Mouse (Mus musculus) forebrain, embryonic 14.5 days (tissue): ENCODE results near the gene Adcyap1r1. TPM values are rescaled to one million over a fixed set of nuclear protein-coding genes. Genes with fewer than 3 reads are reported as not detected.
A peak's percentile ranks its signal among the peaks of the same experiment; 100 is the strongest.

Experiments
- ATAC-seq: fragments of 200-750 bp; cut with Nextera tagmentation; 2 replicates; pipeline ENCODE4 v1.8.0; 2017; ENCODE audit warnings: mild to moderate bottlenecking, moderate library complexity
- DNase-seq: peaks from one replicate; pipeline ENCODE4 v3.0.0-alpha.2; 2015; ENCODE audit warnings: low spot score
- H3K27ac ChIP-seq: fragments of 300-500 bp; sonication (generic); 2 replicates; pipeline ENCODE4 v1.5.1; 2014; ENCODE audit warnings: low read depth, mild to moderate bottlenecking, control low read depth, low read length, moderate library complexity
- H3K27me3 ChIP-seq: fragments of 300-500 bp; sonication (generic); replicated peaks from 2 replicates; pipeline ENCODE4 v1.6.1; 2014; ENCODE audit warnings: low read length, control low read depth, mixed read lengths; ENCODE audit not compliant: control insufficient read depth, insufficient read depth
- H3K36me3 ChIP-seq: fragments of 300-500 bp; sonication (generic); 2 replicates; pipeline ENCODE4 v1.6.1; 2014; ENCODE audit warnings: low read length, control low read depth; ENCODE audit not compliant: control insufficient read depth, insufficient read depth
- H3K4me1 ChIP-seq: fragments of 300-500 bp; sonication (generic); 2 replicates; pipeline ENCODE4 v1.6.1; 2014; ENCODE audit warnings: antibody characterized with exemption, low read length, control low read depth; ENCODE audit not compliant: control insufficient read depth, insufficient read depth
- H3K4me2 ChIP-seq: fragments of 300-500 bp; sonication (generic); 2 replicates; pipeline ENCODE4 v1.6.1; 2014; ENCODE audit warnings: mild to moderate bottlenecking, control low read depth, low read length
- H3K4me3 ChIP-seq: fragments of 300-500 bp; sonication (generic); 2 replicates; pipeline ENCODE4 v1.5.1; 2014; ENCODE audit warnings: low read depth, low read length, control low read depth
- H3K9ac ChIP-seq: fragments of 300-500 bp; sonication (generic); 2 replicates; pipeline ENCODE4 v1.6.1; 2014; ENCODE audit warnings: mild to moderate bottlenecking, low read length, control low read depth, moderate library complexity
- H3K9me3 ChIP-seq: fragments of 300-500 bp; sonication (generic); replicated peaks from 2 replicates; pipeline ENCODE4 v1.6.1; 2016; ENCODE audit warnings: low read length, control low read depth, mixed read lengths; ENCODE audit not compliant: control insufficient read depth
- WGBS: fragments of 180-500 bp; shearing (Covaris S2); extraction: QIAGEN DNeasy Blood & Tissue Kit; methylation state at CpG from one replicate; pipeline ENCODE4 v1.1.7; 2014; 5-methylcytosine and 5-hydroxymethylcytosine counted together
- polyA plus RNA-seq: library from polyadenylated mRNA; unstranded; fragments of >200 nt; fragmentation: Nextera tagmentation; extraction: Ambion mirVana; gene quantifications from 2 replicates; pipeline ENCODE4 v1.2.1, GENCODE M21; 2014

The Adcyap1r1 gene
- polyA plus RNA-seq, 1 experiment from 2014 or later = 25.8 TPM

DNA sequence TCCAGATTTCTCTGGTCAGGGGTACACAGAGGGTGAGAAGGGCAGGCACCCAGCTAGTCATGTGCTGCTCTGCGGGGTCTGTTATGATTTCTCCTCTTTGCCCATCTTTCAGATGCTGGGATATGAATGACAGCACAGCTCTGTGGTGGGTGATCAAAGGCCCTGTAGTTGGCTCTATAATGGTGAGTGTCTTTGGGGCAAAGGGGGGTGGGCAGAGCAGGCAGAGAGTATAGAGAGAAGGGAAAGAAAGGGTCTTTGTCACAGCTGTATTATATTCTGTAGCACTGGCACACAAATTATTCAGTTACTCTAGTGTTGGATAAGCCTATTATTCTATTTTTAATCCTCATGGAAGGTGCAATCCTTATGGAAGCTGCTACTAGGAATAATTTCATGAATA, 29.2 kb downstream of the Adcyap1r1 start:
- Histone ChIP-seq H3K9me3 (no peaks in the 10 kb centered on the region), H3K4me3 (no peak overlapping the region), H3K9ac (no peak overlapping the region), H3K4me1 (peaks cover 21% of the 10 kb centered on the region), H3K36me3 (peaks cover 38% of the 10 kb centered on the region), H3K4me2 (no peak overlapping the region), H3K27me3 (no peaks in the 10 kb centered on the region), H3K27ac (no peak overlapping the region)
- 69% methylated on average over 1 of the region's 1 CpGs for WGBS
- ATAC-seq = no peak
- DNase-seq = no peak

DNA sequence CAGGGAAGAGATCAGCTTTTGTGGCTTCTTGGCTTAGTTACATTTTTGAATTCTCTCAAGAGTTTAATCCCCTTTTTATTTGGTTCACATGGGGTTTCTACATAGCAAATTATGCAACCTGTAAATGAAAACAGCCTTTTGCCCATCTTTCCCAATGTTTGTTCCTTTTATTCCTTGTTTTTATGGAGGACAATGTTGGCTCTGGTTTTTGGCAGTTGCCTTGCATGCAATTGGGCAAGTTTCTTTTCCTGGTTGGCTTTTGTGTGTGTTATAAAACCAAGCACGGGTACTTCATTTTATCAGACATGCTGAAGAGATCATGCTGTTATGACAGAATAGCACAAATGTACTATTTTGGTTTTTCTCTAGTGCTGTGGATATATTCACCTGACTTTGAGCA, 30.7 kb downstream of the Adcyap1r1 start:
- Histone ChIP-seq H3K4me2 (no peak overlapping the region), H3K27ac (no peak overlapping the region), H3K4me3 (no peak overlapping the region), H3K4me1 (peaks cover 21% of the 10 kb centered on the region), H3K27me3 (no peaks in the 10 kb centered on the region), H3K9me3 (no peaks in the 10 kb centered on the region), H3K9ac (no peak overlapping the region), H3K36me3 (peaks cover 41% of the 10 kb centered on the region)
- ATAC-seq (no peak), DNase-seq (no peak)
- WGBS = 50% methylated on average over 1 of the region's 1 CpGs

DNA sequence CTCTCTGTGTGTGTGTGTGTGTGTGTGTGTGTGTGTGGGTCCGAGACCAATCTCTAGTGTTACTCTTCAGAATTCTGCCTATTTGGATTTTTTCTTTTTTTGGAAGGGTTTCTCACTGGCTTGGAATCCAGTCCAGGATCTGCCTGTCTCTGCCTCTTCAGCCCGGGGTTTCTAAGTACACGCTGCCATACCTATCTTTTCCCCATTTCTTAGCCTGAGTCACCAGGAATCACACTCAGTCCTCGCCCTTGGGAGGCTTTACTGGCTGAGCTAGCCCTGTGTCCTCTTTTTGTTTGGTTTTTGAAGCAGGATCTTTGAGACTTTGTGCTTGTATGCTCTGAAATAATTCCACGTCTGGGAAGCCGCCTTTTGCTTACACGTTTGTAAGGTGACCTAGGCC, 31.6 kb downstream of the Adcyap1r1 start:
- WGBS = 70% methylated on average over 7 of the region's 7 CpGs
- Histone ChIP-seq H3K9ac (peak overlapping the region; percentile 26; the same call in 1 of the 2 replicates), H3K9me3 (no peaks in the 10 kb centered on the region), H3K27ac (peak overlapping the region; percentile 75), H3K4me1 (peaks cover 21% of the 10 kb centered on the region), H3K27me3 (no peaks in the 10 kb centered on the region), H3K36me3 (peaks cover 36% of the 10 kb centered on the region), H3K4me2 (no peak overlapping the region), H3K4me3 (no peak overlapping the region)
- ATAC-seq (no peak), DNase-seq (no peak)

DNA sequence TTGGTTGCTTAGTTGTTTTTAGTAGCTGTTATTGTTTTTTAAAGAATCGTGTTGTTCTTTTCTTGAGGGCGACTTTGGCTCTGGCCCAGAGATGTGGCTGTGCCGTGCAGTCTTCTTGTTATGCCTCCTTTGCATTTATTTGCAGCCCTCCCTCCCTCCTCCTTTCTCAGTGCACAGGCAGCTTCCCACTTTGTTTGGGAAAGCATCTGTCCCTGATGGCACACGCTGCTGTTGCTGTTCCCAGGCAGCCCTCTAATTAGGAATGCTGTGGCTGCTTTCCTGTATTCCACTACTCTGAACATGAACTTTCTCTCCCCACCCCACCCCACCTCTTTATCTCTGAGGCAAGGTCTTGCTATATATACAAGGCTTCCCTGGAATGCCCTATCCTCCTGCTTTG, 32.4 kb downstream of the Adcyap1r1 start:
- Histone ChIP-seq H3K4me1 (peaks cover 21% of the 10 kb centered on the region), H3K9me3 (no peaks in the 10 kb centered on the region), H3K36me3 (peaks cover 42% of the 10 kb centered on the region), H3K4me3 (no peak overlapping the region), H3K4me2 (0 out of 2 replicates have a peak overlapping the region, but pooled peaks have one; percentile 12), H3K9ac (peak overlapping the region; percentile 26; the same call in 1 of the 2 replicates), H3K27me3 (no peaks in the 10 kb centered on the region), H3K27ac (peak overlapping the region; percentile 75)
- DNase-seq (peak; percentile 91), ATAC-seq (peak; percentile 91)
- WGBS = 4% methylated on average over 4 of the region's 4 CpGs

DNA sequence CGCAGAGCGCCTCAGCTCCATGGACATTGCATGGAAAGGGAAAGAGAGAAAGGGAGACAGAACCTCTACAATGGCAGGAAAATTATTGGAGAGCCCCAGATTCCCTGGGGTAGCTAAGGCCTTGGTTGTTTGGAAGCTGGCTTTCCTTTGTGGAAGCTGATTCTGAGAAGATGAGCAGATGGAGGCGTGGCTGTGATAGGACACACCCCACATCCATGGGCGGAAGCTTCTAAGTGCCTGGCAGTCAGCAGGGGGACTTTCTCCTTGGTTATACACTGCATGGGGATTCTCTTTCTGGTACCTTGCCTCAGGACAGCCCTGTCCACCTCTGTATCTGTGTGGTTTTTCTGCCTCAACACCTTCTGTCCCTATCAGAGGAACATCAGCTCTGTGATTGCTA, 33.4 kb downstream of the Adcyap1r1 start:
- 0 out of 2 replicates have a peak overlapping the region, but pooled peaks have one; percentile 75 for H3K27ac ChIP-seq
- ATAC-seq = peak; percentile 32; the same call in 1 of the 2 replicates
- peak; percentile 50 for DNase-seq

DNA sequence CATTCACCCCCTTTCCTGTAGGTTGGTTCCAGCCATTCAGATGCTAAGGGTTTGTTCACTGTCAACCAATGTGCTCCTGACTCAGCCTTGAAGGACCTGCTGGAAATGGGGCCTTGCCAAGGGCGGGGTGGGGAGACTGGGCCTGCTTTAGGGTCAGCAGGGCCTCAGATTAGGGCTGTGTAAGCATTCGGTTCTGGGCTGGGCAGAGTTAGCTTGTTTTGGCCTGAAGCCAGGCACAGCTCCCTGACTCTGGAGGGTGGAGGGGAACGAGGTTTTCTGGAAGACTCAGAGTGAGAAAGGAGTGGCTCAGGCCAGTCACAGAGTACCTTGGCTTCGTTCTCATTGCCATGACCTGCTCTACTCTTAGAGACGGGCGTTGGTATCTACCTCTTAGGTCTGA, 35.9 kb downstream of the Adcyap1r1 start:
- Histone ChIP-seq H3K4me2 (no peak overlapping the region), H3K36me3 (peaks cover 33% of the 10 kb centered on the region), H3K27ac (no peak overlapping the region), H3K4me1 (peaks cover 21% of the 10 kb centered on the region), H3K9me3 (no peaks in the 10 kb centered on the region), H3K27me3 (no peaks in the 10 kb centered on the region), H3K9ac (no peak overlapping the region), H3K4me3 (no peak overlapping the region)
- 61% methylated on average over 6 of the region's 6 CpGs for WGBS
- DNase-seq = no peak
- no peak for ATAC-seq

More for the DNA sequence above, 33.4 kb downstream of the Adcyap1r1 start:
- Histone ChIP-seq H3K4me3 (no peak overlapping the region), H3K36me3 (peaks cover 33% of the 10 kb centered on the region), H3K9ac (no peak overlapping the region), H3K4me1 (peaks cover 21% of the 10 kb centered on the region), H3K27me3 (no peaks in the 10 kb centered on the region), H3K4me2 (no peak overlapping the region), H3K9me3 (no peaks in the 10 kb centered on the region)
- WGBS = 78% methylated on average over 4 of the region's 4 CpGs

DNA sequence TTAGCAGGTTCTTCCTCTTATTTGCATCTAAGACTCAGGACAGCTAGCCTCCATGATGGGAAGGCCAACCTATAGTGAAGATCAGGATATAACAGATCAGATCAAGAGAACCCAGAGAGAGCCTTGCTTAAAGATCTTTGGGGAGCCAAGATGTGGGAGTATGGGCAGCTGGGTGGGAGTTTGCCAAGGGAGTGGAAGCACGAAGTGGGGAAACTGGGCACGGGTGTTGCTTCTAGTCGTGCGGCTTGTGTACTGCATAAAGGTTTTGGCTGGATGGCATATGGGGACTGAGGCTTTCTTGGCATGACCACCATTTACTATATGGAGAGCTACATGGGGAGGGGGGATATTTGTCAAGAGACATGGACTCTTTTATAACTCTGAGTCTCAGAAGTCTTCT, 44.4 kb downstream of the Adcyap1r1 start:
- Histone ChIP-seq H3K4me2 (no peak overlapping the region), H3K4me1 (no peaks in the 10 kb centered on the region), H3K9me3 (no peaks in the 10 kb centered on the region), H3K27ac (no peak overlapping the region), H3K9ac (no peak overlapping the region), H3K4me3 (no peak overlapping the region), H3K36me3 (peaks cover 39% of the 10 kb centered on the region), H3K27me3 (no peaks in the 10 kb centered on the region)
- DNase-seq (no peak), ATAC-seq (no peak)
- WGBS = 94% methylated on average over 4 of the region's 4 CpGs

DNA sequence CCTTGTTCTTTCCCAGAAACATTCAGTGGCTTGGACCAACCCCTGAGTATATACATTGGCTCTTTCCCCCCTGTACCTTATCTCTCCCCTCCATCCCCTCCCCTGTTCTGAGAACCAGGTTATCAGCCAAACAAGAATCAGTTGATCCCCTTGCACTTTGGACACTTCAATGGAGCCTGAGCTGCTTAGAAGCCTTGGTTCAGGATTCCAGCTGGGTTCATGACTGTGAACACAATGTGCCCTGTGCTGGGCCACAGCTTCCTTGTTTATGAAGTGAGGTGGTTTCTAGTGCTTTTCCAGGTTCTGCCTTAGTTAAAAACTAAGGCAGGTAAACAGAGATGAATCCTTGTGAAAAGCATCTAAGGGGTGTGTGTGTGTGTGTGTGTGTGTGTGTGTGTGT, 47.0 kb downstream of the Adcyap1r1 start:
- no peak overlapping the region for H3K4me3 ChIP-seq
- no peak overlapping the region for H3K9ac ChIP-seq
- no peaks in the 10 kb centered on the region for H3K9me3 ChIP-seq
- H3K27ac ChIP-seq = no peak overlapping the region
- H3K27me3 ChIP-seq = no peaks in the 10 kb centered on the region
- peaks cover 3% of the 10 kb centered on the region; the same call in 1 of the 2 replicates for H3K4me1 ChIP-seq
- no peak overlapping the region for H3K4me2 ChIP-seq
- DNase-seq (no peak), ATAC-seq (no peak)
- peaks cover 34% of the 10 kb centered on the region for H3K36me3 ChIP-seq

DNA sequence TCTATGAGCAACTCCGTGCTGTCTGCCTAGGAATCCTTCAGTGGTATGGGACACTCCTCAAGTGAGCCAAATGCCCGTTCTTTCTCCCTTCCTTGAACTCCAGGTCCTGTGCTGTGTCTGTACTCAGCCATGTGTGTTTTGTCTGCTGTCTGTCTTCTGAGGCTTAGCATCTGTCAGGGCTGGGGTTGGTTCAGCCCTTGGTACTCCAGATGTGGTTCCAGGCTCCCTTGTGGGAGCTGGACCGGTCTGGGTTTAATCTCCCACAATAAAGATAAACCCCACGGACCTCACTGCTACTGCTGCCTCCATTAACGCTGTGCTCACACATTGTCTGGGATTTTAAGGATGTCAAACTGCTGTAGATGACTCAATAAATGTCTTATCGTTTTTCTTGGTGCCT, 49.3 kb downstream of the Adcyap1r1 start:
- DNase-seq (no peak), ATAC-seq (no peak)
- no peak overlapping the region for H3K27ac ChIP-seq
- no peak overlapping the region for H3K9ac ChIP-seq
- H3K4me1 ChIP-seq = peaks cover 3% of the 10 kb centered on the region; the same call in 1 of the 2 replicates
- no peak overlapping the region for H3K4me3 ChIP-seq
- H3K36me3 ChIP-seq = peaks cover 15% of the 10 kb centered on the region
- WGBS = 82% methylated on average over 6 of the region's 6 CpGs
- H3K27me3 ChIP-seq = no peaks in the 10 kb centered on the region
- no peak overlapping the region for H3K4me2 ChIP-seq
- no peaks in the 10 kb centered on the region for H3K9me3 ChIP-seq
